Mouse (Mus musculus) liver, adult 2 months (tissue): ENCODE data around the gene Mrtfb. TPM values are rescaled to one million over a fixed set of nuclear protein-coding genes. Genes with fewer than 3 reads are reported as not detected.

Source experiments
- DNase-seq: peaks from one replicate; pipeline ENCODE4 v3.0.0-alpha.2; 2011; ENCODE audit warnings: low read depth, low spot score; ENCODE audit errors: extremely low read depth
- H3K27ac ChIP-seq: fragments of 200-500 bp; replicated peaks from 2 replicates; pipeline ENCODE4 v1.5.1; 2012; ENCODE audit warnings: low read depth, mild to moderate bottlenecking, control low read depth, inconsistent platforms, low read length; ENCODE audit not compliant: insufficient read depth
- H3K27me3 ChIP-seq: fragments of 200-500 bp; 2 replicates; pipeline ENCODE4 v1.6.1; 2012; ENCODE audit warnings: mild to moderate bottlenecking, moderate library complexity, low read length, inconsistent platforms; ENCODE audit not compliant: control insufficient read depth, insufficient read depth
- H3K36me3 ChIP-seq: fragments of 200-500 bp; 2 replicates; pipeline ENCODE4 v1.6.1; 2012; ENCODE audit warnings: low read length, inconsistent platforms; ENCODE audit not compliant: control insufficient read depth, insufficient read depth
- H3K4me1 ChIP-seq: fragments of 200-500 bp; 2 replicates; pipeline ENCODE4 v1.6.1; 2011; ENCODE audit warnings: low read length; ENCODE audit not compliant: control insufficient read depth, insufficient read depth
- H3K4me3 ChIP-seq: fragments of 200-500 bp; 2 replicates; pipeline ENCODE4 v1.5.1; 2011; ENCODE audit warnings: low read depth, mild to moderate bottlenecking, control low read depth, low read length, moderate library complexity; ENCODE audit not compliant: insufficient read depth
- H3K79me2 ChIP-seq: fragments of 200-500 bp; 2 replicates; pipeline ENCODE4 v1.6.1; 2012; ENCODE audit warnings: inconsistent platforms, mild to moderate bottlenecking, low read length, moderate library complexity; ENCODE audit not compliant: control insufficient read depth, insufficient read depth
- H3K9ac ChIP-seq: fragments of 200-500 bp; 2 replicates; pipeline ENCODE4 v1.6.1; 2012; ENCODE audit warnings: low read depth, mild to moderate bottlenecking, control low read depth, inconsistent platforms, low read length
- CTCF ChIP-seq: fragments of 200-500 bp; IDR thresholded peaks from 2 replicates; pipeline ENCODE4 v1.5.1; 2011; ENCODE audit warnings: low read depth, low read length, control low read depth
- POLR2A ChIP-seq: fragments of 200-500 bp; IDR thresholded peaks from 2 replicates; pipeline ENCODE4 v1.6.1; 2011; ENCODE audit warnings: low read length, control low read depth; ENCODE audit not compliant: insufficient read depth; ENCODE audit errors: extremely low read depth
- WGBS: fragments of 180-500 bp; shearing (Covaris S2); methylation state at CpG from one replicate; pipeline ENCODE4 v1.1.7; 2018; 5-methylcytosine and 5-hydroxymethylcytosine counted together
- polyA plus RNA-seq: library from polyadenylated mRNA; depleted of rRNA; stranded (reverse); fragments of >200 nt; gene quantifications from 2 replicates; pipeline ENCODE4 v1.2.3, GENCODE M21; 2012
- total RNA-seq: library from RNA; depleted of rRNA; stranded (reverse); fragments of >200 nt; gene quantifications from 2 replicates; pipeline ENCODE4 v1.2.3, GENCODE M21; 2014

The Mrtfb gene
- total and polyA plus RNA-seq, 2 experiments: 4.2 to 9.4 TPM

DNA sequence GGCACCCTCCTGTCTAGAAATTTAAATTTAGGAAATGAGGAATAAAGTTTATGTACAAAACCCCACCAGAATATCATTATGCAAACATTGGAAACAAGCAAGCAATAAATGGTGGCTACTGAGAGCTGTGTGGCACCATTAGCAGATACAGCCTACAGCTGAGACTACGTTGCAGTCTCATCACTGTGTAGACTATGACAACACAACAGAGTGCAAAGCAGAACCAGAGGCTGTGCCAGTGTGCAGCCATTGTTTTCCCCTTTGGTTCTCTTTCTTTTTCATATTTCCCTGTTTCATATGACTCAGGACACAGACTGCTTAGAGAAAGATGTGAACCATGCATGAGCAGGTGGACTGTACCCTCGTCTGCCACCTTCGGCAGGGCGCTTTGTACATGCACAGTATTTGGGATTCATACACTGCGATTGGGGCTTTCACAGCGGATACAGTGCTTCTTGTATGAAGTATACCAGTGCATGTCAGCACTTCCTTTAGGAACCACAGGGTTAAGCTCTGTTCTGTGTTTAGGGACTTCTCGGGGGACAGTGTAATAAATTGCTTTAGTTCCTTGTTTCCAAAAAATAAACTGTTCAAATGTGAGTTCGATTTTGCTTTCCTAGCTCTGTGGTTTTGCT, 116.7 kb downstream of the Mrtfb start:
- H3K36me3 ChIP-seq: no peaks in the 10 kb centered on the region; the same call in 1 of the 2 replicates
- WGBS: 91% methylated on average over 8 of the region's 8 CpGs
- peaks cover 3% of the 10 kb centered on the region; the same call in 1 of the 2 replicates for H3K4me1 ChIP-seq
- H3K9ac ChIP-seq: no peak overlapping the region
- no peaks in the 10 kb centered on the region for H3K27me3 ChIP-seq
- TF ChIP-seq POLR2A (no peak), CTCF (no peak)
- no peak overlapping the region for H3K27ac ChIP-seq
- no peak overlapping the region for H3K4me3 ChIP-seq
- H3K79me2 ChIP-seq: peaks cover 6% of the 10 kb centered on the region; the same call in 1 of the 2 replicates
- no peak for DNase-seq

DNA sequence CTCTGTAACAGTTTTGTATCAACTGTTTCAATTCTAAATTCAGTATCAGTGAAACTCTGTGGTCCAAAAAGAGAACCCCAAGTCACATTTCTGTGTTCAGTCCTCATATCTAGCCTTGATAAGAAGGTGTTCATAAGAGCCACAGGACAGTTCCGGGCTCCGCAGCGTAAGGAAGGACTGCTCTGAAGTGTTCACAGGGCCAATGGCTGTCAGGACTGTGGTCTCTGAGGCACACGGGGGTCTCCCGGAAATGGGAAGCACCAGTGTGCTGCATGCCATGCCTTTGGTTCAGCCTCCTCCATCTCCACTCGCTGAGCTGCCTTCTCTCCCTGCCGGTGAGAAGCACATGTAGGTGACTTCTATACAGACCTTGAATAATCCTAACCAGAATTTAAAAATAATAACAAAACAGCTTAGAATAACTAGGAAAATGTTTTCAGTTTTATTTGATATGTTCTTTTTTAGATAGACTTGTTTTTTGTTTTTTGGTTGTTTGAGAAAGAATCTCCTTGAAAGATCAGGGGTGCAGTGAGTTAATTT, 120.7 kb downstream of the Mrtfb start:
- WGBS: 87% methylated on average over 7 of the region's 7 CpGs
- Histone ChIP-seq H3K9ac (no peak overlapping the region), H3K27ac (no peak overlapping the region), H3K36me3 (peaks cover 18% of the 10 kb centered on the region), H3K4me1 (no peaks in the 10 kb centered on the region), H3K4me3 (no peak overlapping the region), H3K27me3 (no peaks in the 10 kb centered on the region), H3K79me2 (peaks cover 6% of the 10 kb centered on the region; the same call in 1 of the 2 replicates)
- TF ChIP-seq POLR2A: no peak
- TF ChIP-seq CTCF: no peak
- DNase-seq: no peak

DNA sequence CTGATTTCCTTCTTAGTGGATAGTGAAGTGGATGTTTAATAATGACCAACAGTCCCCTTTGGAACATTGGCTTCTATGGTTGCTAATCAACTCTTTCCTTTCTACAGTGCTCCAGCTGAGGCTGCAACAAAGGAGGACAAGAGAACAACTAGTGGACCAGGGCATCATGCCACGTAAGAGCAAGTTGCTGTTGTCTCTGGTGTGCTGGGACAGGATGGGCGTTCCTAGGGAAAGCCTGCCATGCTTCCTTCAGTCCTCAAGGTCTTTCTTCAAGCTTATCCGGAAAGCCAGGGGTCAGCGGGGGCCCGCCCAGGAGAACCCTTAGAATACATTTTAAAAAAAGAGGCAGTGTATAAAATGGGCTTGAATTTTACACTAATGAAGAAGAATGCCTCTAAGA, 121.9 kb downstream of the Mrtfb start:
- Histone ChIP-seq H3K9ac (no peak overlapping the region), H3K27ac (no peak overlapping the region; the same call in 1 of the 2 replicates), H3K27me3 (no peaks in the 10 kb centered on the region), H3K4me1 (no peaks in the 10 kb centered on the region), H3K4me3 (no peak overlapping the region), H3K79me2 (peaks cover under 1% of the 10 kb centered on the region; the same call in 1 of the 2 replicates), H3K36me3 (peaks cover 21% of the 10 kb centered on the region)
- TF ChIP-seq CTCF (no peak), POLR2A (no peak)
- 87% methylated on average over 5 of the region's 5 CpGs for WGBS
- no peak for DNase-seq

- Histone ChIP-seq H3K79me2 (no peaks in the 10 kb centered on the region), H3K9ac (no peak overlapping the region), H3K27me3 (no peaks in the 10 kb centered on the region), H3K27ac (no peak overlapping the region), H3K36me3 (peaks cover 33% of the 10 kb centered on the region), H3K4me3 (no peak overlapping the region), H3K4me1 (no peaks in the 10 kb centered on the region)
- 92% methylated on average over 2 of the region's 2 CpGs for WGBS
- TF ChIP-seq POLR2A (no peak), CTCF (no peak)
- DNase-seq: no peak
These were observed 123.6 kb downstream of the Mrtfb start for GRCm38 (mm10) chr16:13379865-13380264.

DNA sequence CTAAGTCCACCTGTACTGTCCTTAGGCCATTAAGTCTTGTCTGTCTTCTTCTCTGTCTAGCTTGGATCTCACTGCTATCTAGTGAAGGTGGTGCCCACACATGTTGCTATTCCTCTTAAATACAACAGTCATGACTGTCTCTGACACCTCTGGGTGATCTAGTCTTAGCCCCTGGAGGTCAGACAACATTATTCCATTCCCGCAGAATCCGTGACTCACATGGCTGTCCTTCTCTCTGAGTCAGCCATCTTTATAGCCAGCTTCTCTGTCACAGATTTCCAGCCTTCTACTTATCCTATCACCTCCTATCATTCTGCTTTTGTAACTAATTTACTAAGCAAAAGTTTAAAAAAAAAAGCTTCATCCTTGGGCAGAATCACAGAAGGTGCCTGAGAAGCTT, 125.5 kb downstream of the Mrtfb start:
- Histone ChIP-seq H3K4me3 (no peak overlapping the region), H3K36me3 (peaks cover 46% of the 10 kb centered on the region), H3K27me3 (no peaks in the 10 kb centered on the region), H3K79me2 (no peaks in the 10 kb centered on the region), H3K4me1 (no peaks in the 10 kb centered on the region), H3K9ac (no peak overlapping the region), H3K27ac (no peak overlapping the region)
- WGBS: 93% methylated on average over 2 of the region's 2 CpGs
- TF ChIP-seq POLR2A (no peak), CTCF (no peak)
- DNase-seq: no peak

GRCm38 (mm10) chr16:13387306-13387705, 131.0 kb downstream of the Mrtfb start:
- Histone ChIP-seq H3K4me1 (no peaks in the 10 kb centered on the region), H3K27ac (no peak overlapping the region), H3K79me2 (no peaks in the 10 kb centered on the region), H3K9ac (no peak overlapping the region), H3K4me3 (no peak overlapping the region), H3K36me3 (peaks cover 54% of the 10 kb centered on the region), H3K27me3 (no peaks in the 10 kb centered on the region)
- DNase-seq: no peak
- 89% methylated on average over 4 of the region's 4 CpGs for WGBS
- TF ChIP-seq POLR2A (no peak), CTCF (no peak)
